Mouse (Mus musculus): ENCODE results near the gene Hspa4l.
A peak's percentile ranks its signal among the peaks of the same experiment; 100 is the strongest.

The Hspa4l gene

DNA sequence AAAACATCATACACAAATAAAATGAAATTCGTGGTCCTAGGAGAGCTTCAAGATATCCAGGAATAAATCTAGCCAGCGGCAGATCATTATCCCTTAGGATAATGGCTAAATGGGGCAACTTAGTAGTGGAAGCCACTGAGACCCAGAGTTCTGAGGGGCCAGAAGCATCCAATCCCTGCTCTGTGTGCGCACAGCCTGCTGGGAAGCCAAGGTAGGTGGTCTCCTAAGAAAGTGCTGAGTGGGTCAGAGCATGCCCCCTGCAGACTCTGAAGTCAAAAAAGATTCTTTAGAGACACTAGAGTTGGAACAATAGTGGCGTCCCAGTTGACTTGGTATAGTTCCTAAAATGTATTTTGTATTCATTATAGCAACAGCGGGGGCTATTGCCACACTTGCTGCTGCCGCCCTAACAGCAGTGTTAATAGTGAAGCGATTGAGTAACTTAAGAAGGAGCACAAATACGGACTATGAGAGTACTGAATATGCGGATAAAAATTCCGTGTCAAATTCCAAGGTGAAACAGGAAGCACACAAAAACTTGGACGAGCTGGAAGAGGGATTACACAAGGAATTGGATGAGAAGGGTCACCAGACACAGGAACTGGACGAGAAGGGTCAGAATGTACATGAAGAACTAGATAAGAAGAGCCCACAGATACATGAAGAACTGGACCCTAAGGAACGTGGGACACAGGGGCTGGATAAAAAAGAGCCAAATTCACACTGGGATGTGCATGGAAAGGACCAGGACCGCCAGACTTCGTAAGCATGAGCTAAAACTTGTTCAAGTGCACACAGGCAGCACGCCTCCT, at the start of gene Hspa4l:
Gene Hspa4l (plus strand): TSS at position 472 of the 812 bp plus-strand sequence.
- DNase-seq = peak; percentile 53

- DNase-seq = no peak
Observed at GRCm38 (mm10) chr3:40695162-40695561, 49.1 kb upstream of the Hspa4l start.

DNA sequence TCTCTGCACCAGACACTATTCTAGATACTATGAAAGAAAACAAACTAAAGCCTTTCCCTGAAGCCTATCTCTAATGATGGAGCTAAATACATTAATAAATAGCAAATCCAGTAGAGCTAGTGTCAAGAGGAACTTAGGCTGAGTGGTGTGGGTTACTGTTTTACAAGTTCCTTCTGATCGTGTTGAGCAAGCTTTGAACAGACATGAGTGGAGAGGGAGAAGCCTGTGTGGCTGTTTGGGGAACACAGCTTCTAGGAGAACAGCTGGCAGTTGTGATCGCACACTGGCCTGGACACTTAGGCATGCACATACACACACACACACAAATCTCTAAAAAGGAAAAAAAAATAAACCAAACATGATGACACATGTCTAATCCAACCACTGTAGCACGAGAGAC, 45.5 kb upstream of the Hspa4l start:
- DNase-seq = no peak

DNA sequence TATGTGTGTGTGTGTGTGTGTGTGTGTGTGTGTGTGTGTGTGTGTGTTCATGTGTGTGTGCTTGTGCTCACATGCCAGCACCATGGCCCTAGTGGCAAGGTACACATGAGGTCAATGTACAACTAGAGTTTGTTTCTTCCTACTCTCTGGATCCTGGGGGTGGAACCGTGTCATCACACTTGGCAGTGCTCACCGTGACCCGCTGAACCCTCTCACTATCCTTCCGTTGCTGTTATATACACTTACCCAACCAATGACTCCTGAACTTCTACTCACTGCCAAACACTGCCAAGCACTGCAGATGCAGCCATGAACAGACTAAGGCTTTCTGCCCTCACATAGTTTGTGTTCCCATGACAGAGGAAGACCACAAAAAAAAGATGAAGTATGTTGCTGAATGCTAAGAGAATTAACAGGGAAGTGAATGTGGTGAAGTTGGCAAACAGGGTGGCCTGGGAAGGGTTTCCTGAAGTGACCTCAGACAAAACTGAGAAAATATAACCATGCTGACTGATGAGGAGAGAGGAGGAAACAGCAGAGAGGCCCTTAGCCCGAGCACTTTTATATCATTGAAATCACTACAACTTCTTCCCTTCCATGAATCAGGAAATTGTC, 39.4 kb upstream of the Hspa4l start:
- no peak for DNase-seq

GRCm38 (mm10) chr3:40708655-40709054, 35.6 kb upstream of the Hspa4l start, which contains the start of gene Slc25a31:
Gene Slc25a31 (plus strand): TSS chr3:40708855.
- DNase-seq = no peak

- no peak for DNase-seq
Observed at GRCm38 (mm10) chr3:40716056-40716455, 28.2 kb upstream of the Hspa4l start.

DNA sequence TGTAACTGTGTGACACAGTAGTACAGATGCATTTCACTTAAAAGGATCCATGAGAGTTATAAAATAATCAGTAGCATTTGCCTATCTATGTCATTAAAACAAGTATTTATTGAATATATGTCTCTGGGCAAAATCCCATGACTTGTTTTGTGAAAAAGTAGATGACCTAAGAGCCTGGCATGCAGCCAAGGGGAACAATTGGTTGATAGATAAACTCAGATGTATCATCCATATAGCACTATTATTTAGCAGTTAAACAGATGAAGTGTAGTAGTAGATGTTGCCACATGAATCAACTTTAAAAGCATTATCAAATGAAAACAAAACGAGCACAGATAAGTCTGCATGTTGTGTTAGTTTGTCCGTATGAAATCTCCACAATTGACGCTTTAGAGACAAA, 25.3 kb upstream of the Hspa4l start:
- peak; percentile 16 for DNase-seq

- no peak for DNase-seq
Observed at GRCm38 (mm10) chr3:40738381-40738912, 5.8 kb upstream of the Hspa4l start.

- DNase-seq = peak; percentile 96
Observed at GRCm38 (mm10) chr3:40744836-40745660, 753 bp downstream of the Hspa4l start.

DNA sequence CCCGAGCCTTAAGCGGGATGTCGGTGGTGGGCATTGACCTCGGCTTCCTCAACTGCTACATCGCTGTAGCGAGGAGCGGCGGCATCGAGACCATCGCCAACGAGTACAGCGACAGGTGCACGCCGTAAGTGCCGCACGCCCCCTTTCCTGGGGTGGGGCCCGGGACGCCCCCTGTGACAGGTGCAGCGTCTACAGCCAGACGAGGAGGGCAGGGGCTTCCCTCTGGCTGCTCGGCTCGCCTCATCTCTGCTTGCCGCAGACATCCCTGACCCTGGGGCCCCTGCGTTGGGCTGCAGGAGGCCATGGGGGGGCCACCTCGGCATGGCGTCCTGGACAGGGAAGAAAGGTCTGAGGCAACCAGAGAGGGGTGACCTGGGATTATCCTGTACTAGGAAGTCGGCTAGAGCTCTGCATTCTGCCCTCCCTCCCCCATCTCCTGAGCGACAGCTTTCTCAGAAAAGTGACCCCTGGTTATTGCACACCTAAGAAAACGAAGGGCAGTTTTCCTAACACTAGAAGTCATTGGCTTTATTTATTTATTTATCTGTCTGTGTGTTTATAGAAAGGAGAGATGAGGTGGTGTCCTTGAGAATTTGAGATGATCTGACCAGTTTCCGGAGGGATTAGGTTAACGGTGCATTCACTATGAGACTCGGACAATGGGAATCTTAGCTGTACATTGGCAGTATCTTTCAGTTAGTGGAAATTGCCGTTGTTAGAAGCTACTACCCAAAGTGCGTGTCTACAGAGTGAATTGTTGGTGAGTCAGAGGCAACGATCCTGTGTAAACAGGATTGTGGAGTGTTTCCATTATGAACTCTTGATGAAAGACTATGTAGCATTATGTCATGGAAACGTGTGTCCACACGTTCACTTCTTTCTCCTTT, 1.6 kb downstream of the Hspa4l start:
- DNase-seq = peak; percentile 47

GRCm38 (mm10) chr3:40760746-40761145, 16.5 kb downstream of the Hspa4l start:
- no peak for DNase-seq

DNA sequence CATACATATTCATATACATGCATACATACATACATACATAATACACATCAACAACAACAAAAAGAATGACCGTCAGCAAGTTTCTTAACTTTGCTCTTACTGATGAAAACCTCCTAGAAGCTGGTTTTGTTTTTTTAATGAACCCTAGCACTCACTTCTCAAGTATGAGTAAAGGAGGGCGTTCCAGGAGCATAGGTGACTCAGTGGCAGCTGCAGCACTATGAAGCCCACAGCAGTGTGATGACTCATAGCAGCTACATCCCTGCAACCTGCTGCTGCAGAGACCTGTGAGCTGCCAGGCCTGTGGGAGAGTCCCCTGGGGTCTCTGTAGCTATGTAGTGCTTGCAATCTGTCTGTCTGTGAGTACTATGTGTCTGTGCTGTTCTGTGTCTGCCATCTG, 17.0 kb downstream of the Hspa4l start:
- DNase-seq = no peak

- no peak for DNase-seq
Observed at GRCm38 (mm10) chr3:40793783-40794182, 49.5 kb downstream of the Hspa4l start.

GRCm38 (mm10) chr3:40798054-40798453, 53.8 kb downstream of the Hspa4l start:
- no peak for DNase-seq

DNA sequence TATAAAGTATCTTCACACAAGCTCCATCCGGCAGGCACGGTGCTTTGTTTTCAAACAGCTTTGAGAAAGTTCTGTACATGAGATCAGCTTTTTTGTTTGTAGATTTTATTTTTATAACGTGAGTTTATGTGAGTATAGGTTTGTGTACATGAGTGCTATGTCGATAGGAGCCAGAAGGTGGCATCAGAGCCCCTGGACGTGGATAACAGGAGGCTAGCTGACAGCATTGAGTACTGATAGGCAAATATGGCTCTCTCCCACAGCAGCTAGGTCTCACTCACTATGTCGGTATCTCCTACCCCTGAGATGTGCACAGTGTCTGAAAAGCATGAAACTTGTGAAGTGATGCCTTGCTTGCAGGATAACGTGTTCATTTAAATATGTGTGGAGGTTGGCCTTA, 54.2 kb downstream of the Hspa4l start:
- peak; percentile 73 for DNase-seq

DNA sequence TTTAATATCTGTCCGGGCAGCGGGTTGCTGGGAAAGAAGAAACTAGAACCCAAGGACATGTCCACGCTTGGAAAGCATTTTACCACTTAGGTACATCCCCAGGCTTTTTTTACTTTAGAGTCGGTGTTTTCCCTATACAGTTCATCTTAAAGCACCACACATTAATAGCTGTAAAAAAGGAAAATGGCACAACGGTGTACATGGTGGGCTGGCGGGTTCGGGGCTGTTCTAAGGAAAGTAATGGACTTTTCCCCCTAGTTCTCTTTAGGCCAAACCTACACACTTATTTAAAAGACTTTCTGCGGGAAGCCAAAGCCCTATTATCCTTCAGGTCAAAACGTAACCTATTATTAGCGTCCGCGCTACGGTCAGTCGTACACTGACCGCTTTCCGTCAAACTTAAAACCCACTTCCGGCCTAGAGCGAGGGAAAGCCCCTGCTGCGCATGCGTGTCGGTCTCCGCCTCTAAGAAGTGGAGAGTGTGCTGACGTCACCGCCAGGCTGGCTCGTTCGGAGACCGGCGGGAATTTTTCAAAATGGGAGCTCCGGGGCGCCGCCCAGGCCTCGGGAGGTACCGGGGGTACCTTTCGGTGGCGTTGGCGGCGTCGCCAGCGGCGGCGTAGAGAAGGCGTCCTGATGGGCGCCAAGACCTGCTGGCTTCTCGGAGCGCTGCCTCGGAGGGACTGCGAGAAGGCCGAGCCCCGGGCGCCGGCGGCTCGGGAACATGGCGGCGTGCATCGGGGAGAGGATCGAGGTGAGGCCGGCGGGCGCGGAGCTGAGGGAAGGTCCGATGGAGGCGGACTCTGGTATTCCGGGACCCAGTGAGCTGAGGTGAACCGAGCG, 55.5 kb downstream of the Hspa4l start, which contains the start of gene Plk4:
Gene Plk4 (plus strand): TSS at position 490 of the 843 bp plus-strand sequence.
- DNase-seq = peak; percentile 98

DNA sequence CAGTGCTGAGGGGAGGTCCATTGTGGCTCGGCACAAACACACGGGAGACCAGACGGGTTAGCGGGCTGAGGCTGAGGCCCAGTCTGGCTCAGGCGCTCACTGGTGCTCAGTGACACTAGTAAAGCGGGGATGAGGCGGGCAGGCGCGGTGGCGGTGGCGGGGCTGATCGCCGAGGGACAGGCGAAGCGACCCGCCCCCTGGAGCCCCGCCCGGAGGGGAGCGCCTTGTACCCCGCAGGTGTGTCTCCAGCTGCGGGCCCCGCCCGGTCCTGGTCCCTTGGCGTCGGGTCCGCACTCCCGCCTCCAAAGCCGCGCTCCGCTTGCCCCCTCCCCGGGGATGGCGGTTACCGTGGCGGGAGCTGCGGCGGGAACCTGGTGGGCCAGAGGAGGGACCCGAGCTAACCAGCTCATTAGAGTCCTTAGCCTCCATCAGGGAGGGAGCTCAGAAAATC, 56.1 kb downstream of the Hspa4l start:
- no peak for DNase-seq

- DNase-seq = no peak
Observed at GRCm38 (mm10) chr3:40806871-40807270, 62.6 kb downstream of the Hspa4l start.

DNA sequence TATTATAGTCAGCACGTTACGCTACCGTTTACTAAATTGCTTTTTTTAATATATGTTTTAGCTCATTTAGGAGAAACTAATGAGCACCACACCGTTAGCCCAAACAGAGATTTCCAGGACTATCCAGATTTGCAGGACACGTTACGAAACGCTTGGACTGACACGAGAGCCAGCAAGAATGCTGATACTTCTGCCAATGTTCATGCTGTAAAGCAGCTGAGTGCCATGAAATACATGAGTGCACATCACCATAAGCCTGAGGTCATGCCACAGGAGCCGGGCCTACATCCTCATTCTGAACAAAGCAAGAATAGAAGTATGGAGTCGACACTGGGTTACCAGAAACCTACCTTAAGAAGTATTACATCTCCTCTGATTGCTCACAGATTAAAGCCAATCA, 64.4 kb downstream of the Hspa4l start:
- DNase-seq = no peak

DNA sequence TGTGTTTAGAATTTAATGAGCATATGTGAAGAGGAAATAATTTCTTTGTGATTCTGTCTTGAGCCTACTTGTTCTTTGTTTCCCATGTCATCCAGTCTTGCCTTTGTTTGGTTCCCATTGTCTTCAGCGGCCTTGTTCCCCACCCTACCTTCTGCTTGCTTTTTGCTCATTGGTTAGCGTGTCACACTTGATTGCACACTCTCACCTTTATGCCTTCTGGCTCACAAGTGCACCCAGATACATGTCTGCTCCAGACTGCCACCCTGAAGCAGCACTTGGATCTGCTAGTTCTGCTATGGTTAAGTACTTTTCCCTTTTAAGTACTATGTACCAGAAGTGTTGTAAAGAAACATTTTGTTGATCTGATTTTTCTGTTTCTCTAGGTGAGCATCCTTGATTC, 65.6 kb downstream of the Hspa4l start:
- peak; percentile 4 for DNase-seq

GRCm38 (mm10) chr3:40813275-40813674, 69.0 kb downstream of the Hspa4l start:
- no peak for DNase-seq

Data from retina, postnatal 1 day (tissue).